Mouse (Mus musculus) CH12.LX (cell line): ENCODE data around the gene Htt.

Experiments used
- ETS1 ChIP-seq: conservative IDR thresholded peaks from 2 replicates; pipeline ENCODE4 v1.6.1; 2012; ENCODE audit warnings: low read depth, mild to moderate bottlenecking, inconsistent platforms, low read length, improper control_type of control experiment, moderate library complexity
- MAFK ChIP-seq: IDR thresholded peaks from 2 replicates; pipeline ENCODE4 v1.6.1; 2011; ENCODE audit warnings: low read length, improper control_type of control experiment; ENCODE audit not compliant: insufficient replicate concordance
- SMC3 ChIP-seq: IDR thresholded peaks from 2 replicates; pipeline ENCODE4 v1.6.1; 2011; ENCODE audit warnings: low read depth, low read length, improper control_type of control experiment
- TBP ChIP-seq: conservative IDR thresholded peaks from 2 replicates; pipeline ENCODE4 v1.6.1; 2011; ENCODE audit warnings: low read depth, low read length, improper control_type of control experiment
- ZC3H11A ChIP-seq: IDR thresholded peaks from 2 replicates; pipeline ENCODE4 v1.6.1; 2012; ENCODE audit warnings: low read depth, mild to moderate bottlenecking, inconsistent platforms, low read length, improper control_type of control experiment
- ZKSCAN1 ChIP-seq: IDR thresholded peaks from 2 replicates; pipeline ENCODE4 v1.6.1; 2012; ENCODE audit warnings: low read depth, inconsistent platforms, low read length, improper control_type of control experiment, borderline replicate concordance

DNA sequence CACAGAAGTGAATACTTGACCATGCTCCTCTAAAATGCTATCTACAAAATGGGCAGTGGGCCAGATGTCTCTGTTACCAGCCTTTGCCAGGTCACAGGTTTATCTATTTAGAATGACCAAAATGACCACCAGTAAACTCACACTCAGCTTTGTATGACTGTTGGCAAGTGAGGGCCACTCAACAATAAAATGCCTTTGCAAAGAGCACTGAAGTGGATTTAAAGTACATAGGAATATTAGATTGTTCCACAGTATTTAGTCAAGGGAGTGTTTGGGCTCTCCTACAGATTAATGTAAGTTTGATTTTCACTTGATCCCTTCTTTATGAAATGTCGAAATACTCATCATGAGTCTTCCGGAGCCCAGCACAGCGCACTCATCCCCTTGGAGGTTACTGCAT is 92.5 kb downstream of the Htt start:
- TF ChIP-seq ZKSCAN1 = no peak
- no peak for TF ChIP-seq ZC3H11A
- TF ChIP-seq TBP = no peak
- TF ChIP-seq ETS1 = no peak
- TF ChIP-seq SMC3 = no peak
- no peak for TF ChIP-seq MAFK
